Mouse (Mus musculus) layer of hippocampus, adult 9-11 months (tissue): ENCODE data around the gene Mettl4.
"Not testable (repeated sequence)": the region's sequence is repeated elsewhere in the genome, so short reads cannot be mapped to it uniquely, and the experiment has no call there.

ENCODE experiments used
- DNase-seq: peaks from one replicate; pipeline ENCODE4 v3.0.0; 2022

Mettl4 gene

GRCm38 (mm10) chr17:94749466-94750135, at the start of gene Mettl4:
TSS of gene Mettl4 (minus strand) at chr17:94750019.
- peak; percentile 96 for DNase-seq

GRCm38 (mm10) chr17:94778871-94779482, 29.2 kb upstream of the Mettl4 start:
- no peak for DNase-seq

- no peak for DNase-seq
Measured at GRCm38 (mm10) chr17:94768491-94768890, 18.7 kb upstream of the Mettl4 start.

- no peak for DNase-seq
Measured at GRCm38 (mm10) chr17:94764711-94765110, 14.9 kb upstream of the Mettl4 start.

- DNase-seq = no peak
Measured at GRCm38 (mm10) chr17:94764011-94764410, 14.2 kb upstream of the Mettl4 start.

GRCm38 (mm10) chr17:94762405-94762804, 12.6 kb upstream of the Mettl4 start:
- no peak for DNase-seq

- DNase-seq = no peak
Measured at GRCm38 (mm10) chr17:94750136-94750729, 414 bp upstream of the Mettl4 start.

- DNase-seq = no peak
Measured at GRCm38 (mm10) chr17:94738173-94738572, 11.6 kb downstream of the Mettl4 start.

- DNase-seq = no peak
Measured at GRCm38 (mm10) chr17:94735885-94736284, 13.9 kb downstream of the Mettl4 start.

- DNase-seq = no peak
Measured at GRCm38 (mm10) chr17:94735437-94735836, 14.4 kb downstream of the Mettl4 start.

- DNase-seq = not testable (repeated sequence)
Measured at GRCm38 (mm10) chr17:94730416-94730815, 19.4 kb downstream of the Mettl4 start.

GRCm38 (mm10) chr17:94726750-94727149, 23.1 kb downstream of the Mettl4 start:
- no peak for DNase-seq

- no peak for DNase-seq
Measured at GRCm38 (mm10) chr17:94673515-94674317, 76.1 kb downstream of the Mettl4 start.
